Mouse (Mus musculus): ENCODE data around the gene Hmcn2. TPM values are rescaled to one million over a fixed set of nuclear protein-coding genes. Genes with fewer than 3 reads are reported as not detected.

Gene Hmcn2
- total RNA-seq, 2 experiments from 2014 or later = 0.51 to 0.52 TPM

DNA sequence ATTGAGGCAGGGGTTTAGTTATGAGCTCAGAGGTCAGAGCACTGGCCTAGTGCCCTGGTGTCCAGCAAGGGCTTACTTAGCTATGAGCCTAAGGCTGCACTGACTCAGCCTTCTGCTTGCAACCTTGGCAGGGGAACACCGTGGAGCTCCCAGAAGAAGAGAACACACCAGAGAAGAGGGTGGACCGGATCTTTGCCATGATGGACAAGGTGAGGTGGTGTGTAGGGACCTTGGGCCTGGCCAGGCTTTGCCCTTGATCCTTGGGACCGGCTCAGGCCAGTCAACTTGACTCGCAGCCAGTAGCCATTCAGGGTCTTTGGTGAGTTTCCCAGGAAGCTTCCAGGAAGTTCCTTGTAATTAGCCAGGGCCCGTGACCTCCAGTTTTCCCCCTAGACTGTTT lies 29.7 kb upstream of the Hmcn2 start:
- intact Hi-C loops (cut with DNase I) = no loop called here
- DNase-seq (ENCODE audit: extremely low spot score in 1 of 2, low spot score in 2 of 2) = no peak
- no peak for TF ChIP-seq CTCF (IDR thresholded peaks at IDR 0.05)
- no peak overlapping the region for H3K4me3 ChIP-seq
- no peak overlapping the region for H3K27ac ChIP-seq

DNA sequence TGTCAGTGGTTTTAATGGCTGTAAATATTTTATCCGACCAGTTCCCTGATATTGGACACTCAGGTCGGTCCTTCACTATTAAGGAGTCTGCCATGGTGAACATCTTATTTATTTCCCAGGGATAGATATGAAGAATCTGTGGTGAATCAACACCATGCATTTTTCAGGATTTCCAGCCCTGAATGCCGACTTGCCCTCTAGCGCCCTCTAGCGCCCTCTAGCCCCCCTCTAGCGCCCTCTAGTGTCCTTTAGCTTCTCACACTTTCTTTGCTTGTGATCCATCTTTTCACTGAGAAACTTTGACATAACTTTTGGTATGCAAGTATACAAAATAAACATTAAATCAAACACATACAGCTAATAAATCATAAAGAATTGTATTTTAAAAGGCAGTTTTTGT lies 22.8 kb upstream of the Hmcn2 start:
- TF ChIP-seq CTCF (IDR thresholded peaks at IDR 0.05) = peak; percentile 99
- Histone ChIP-seq H3K4me3 (no peak overlapping the region), H3K27ac (no peak overlapping the region)
- intact Hi-C loops (cut with DNase I) = loop anchor here (2.0 kb wide), 2 partner anchors 45 to 53 kb away; no protein-coding TSS in a partner anchor
- DNase-seq (ENCODE audit: extremely low spot score in 1 of 2, low spot score in 2 of 2) = peak; percentile 60 to 71

DNA sequence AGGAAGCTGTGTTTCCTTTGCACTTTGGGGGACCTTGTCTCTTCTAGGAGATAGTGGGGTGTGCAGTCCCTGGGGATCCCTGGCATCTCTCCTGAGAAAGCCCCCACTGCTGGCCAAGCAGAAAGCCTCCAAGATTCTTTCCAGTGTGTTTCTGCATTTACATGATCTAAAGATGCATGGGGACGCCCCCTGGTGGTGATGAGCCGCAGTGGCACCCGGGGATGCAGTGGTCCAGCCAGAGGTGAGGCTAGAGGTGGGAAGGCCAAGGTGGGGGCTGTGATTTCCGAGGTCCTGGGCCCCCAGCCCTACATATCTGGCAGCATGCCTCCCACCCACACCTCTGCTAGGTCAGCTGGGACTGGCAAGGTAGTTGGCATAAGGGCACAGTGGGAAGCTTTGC lies 19.2 kb upstream of the Hmcn2 start:
- peak; percentile 76 to 80 for DNase-seq (ENCODE audit: extremely low spot score in 1 of 2, low spot score in 2 of 2)
- peak; percentile 95 for TF ChIP-seq CTCF (IDR thresholded peaks at IDR 0.05)
- no peak overlapping the region for H3K4me3 ChIP-seq
- intact Hi-C loops (cut with DNase I) = loop anchor here (5.0 kb wide), 1 partner anchor 87 kb away; no protein-coding TSS in a partner anchor
- H3K27ac ChIP-seq = peak overlapping the region; percentile 38; the same call in 1 of the 2 replicates

DNA sequence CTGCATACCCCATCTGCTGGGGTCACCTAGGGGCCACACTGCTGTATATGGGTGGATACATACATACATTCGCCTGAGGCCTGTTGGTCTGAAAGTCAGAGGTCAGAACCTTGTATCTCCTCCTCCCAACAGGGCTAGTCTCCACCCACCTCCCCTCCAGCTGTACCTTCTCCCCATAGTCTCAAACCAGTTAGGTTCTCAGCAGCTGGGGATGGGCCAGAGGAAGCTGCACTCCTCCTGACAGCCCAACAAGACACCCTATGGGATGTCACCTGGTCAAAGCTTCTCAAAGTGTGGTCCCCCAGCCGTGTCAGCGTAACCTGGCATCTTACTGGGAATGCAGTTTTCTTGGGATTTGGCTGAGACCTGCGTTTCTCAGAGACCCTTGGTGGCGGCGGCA lies 17.8 kb upstream of the Hmcn2 start:
- intact Hi-C loops (cut with DNase I) = loop anchor here (1.0 to 5.0 kb wide), 2 partner anchors 86 to 102 kb away; no protein-coding TSS in a partner anchor
- Histone ChIP-seq H3K4me3 (no peak overlapping the region), H3K27ac (no peak overlapping the region)
- DNase-seq (ENCODE audit: extremely low spot score in 1 of 2, low spot score in 2 of 2) = no peak
- no peak for TF ChIP-seq CTCF (IDR thresholded peaks at IDR 0.05)

DNA sequence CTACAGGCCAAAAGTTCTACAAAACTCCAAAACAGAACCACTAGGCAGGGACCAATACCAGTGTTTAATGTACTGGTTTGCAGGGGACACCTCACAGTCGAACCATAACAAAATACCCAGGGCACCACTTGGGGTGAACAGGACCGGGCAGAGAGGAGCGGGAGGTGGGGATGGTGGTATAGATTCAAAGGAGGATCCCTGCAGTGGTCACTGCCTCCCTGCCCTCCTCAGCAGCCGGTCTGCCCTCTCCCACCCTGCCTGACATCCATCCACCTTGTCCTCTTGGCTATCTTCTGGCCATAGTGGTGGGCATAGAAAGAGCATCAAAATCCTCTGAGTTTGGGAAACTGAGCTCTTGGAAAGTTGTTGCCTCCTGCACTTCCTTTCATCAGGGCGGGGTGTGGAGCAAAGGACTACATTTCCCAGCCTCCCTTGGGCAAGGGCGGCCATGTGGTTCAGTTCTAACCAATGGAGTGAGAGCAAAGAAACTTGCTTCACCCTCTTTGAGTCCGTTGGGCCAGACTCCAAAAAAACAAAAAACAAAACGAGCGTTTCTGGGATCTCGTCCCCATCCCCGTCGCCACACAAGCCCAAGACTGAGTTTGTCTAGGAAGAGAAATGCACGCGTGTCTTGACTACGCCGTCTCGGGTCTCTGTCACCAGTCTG lies 16.5 kb upstream of the Hmcn2 start:
- intact Hi-C loops (cut with DNase I) = loop anchor here (5.0 kb wide), 1 partner anchor 85 kb away; no protein-coding TSS in a partner anchor

DNA sequence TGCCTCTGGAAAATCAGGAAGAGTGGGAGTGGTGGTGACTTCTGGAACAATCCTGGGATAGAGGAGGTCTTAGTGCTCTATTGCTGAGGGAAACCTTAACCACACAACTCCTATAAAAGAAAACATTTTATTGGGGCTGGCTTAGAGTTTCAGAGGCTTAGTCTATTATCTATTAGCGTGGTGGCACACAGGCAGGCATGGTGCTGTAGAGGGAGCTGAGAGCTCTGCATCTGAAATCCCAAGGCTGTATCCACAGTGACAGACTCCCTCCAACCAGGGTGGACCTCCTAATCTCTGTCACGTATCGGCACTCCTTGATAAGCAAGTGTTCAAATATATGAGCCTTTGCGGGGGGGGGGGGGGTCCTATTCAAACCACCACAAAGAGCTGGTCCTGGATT lies 15.4 kb upstream of the Hmcn2 start:
- no peak overlapping the region for H3K27ac ChIP-seq
- H3K4me3 ChIP-seq = no peak overlapping the region
- no peak for TF ChIP-seq CTCF (IDR thresholded peaks at IDR 0.05)
- no peak for DNase-seq (ENCODE audit: extremely low spot score in 1 of 2, low spot score in 2 of 2)
- intact Hi-C loops (cut with DNase I) = loop anchor here (5.0 kb wide), 1 partner anchor 83 kb away; no protein-coding TSS in a partner anchor

More for the DNA sequence above, 16.5 kb upstream of the Hmcn2 start:
- Histone ChIP-seq H3K27ac (no peak overlapping the region), H3K4me3 (peak overlapping the region; percentile 57)
- DNase-seq (ENCODE audit: extremely low spot score in 1 of 2, low spot score in 2 of 2) = peak in 1 of 2 experiments; percentile 53
- no peak for TF ChIP-seq CTCF (IDR thresholded peaks at IDR 0.05)

DNA sequence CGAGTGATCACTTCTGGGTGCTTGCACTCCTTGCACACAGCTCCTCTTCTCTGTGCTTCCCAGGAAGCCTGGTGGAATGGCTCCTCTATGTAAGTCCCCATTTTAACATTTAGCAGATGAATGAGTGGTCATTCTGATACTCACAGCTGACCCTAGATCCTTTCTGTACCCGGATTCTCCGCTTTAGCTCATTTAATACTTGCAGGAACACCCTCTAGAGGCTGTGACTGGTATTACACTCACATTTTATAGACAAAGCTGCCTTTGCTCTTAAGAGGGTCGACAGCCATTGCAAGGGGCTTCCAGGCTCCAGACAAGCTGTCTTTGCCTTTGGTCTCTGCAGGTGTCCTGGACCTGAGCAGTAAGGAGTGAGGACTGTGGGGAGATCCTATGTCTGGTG lies 14.9 kb upstream of the Hmcn2 start:
- DNase-seq (ENCODE audit: extremely low spot score in 1 of 2, low spot score in 2 of 2) = no peak
- Histone ChIP-seq H3K4me3 (no peak overlapping the region), H3K27ac (no peak overlapping the region)
- intact Hi-C loops (cut with DNase I) = loop anchor here (5.0 kb wide), 1 partner anchor 83 kb away; no protein-coding TSS in a partner anchor
- peak; percentile 75 for TF ChIP-seq CTCF (IDR thresholded peaks at IDR 0.05)

DNA sequence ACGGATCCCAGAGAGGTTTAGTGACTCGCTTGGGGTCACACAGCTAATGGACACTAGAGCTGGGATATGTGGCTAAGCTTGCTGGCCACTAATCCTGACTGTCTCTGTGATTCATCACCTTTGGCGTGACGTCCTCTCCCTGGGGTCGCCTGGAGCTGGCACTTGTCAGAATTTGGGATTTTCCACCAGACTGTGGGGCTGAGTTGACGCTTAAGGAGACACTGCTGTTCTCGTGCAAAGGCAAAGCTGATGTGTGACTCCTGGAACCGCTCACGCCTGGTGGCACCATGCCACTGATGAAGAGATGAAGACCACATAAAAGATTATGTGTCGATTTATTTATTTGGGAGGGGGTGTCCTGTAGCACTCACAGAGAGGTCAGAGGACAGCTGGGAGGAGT lies 14.2 kb upstream of the Hmcn2 start:
- intact Hi-C loops (cut with DNase I) = loop anchor here (5.0 to 10.0 kb wide), 2 partner anchors 82 to 275 kb away; no protein-coding TSS in a partner anchor
- no peak for DNase-seq (ENCODE audit: extremely low spot score in 1 of 2, low spot score in 2 of 2)
- Histone ChIP-seq H3K4me3 (no peak overlapping the region), H3K27ac (no peak overlapping the region)
- TF ChIP-seq CTCF (IDR thresholded peaks at IDR 0.05) = no peak

DNA sequence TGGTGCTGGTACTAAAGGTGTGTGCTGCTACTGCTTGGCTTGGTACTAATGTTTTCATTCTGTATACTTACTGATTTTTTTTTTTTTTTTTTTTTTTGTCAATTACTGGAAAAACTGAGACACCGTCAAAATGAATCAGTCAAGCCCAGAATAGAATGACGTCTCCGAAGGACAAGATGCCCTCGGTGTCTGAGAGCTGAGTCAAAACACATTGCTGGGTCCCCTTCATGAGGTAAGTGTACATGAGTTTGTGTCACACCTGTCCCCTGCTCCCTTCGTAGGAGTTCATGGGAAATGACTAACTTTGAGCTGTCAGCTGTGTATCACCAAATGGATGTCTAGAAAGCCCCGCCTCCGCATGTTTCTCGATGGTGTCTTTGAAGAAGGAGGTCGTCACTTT lies 11.0 kb upstream of the Hmcn2 start:
- DNase-seq (ENCODE audit: extremely low spot score in 1 of 2, low spot score in 2 of 2) = no peak
- H3K27ac ChIP-seq = no peak overlapping the region
- intact Hi-C loops (cut with DNase I) = loop anchor here (10.0 kb wide), 1 partner anchor 278 kb away; no protein-coding TSS in a partner anchor
- H3K4me3 ChIP-seq = no peak overlapping the region
- no peak for TF ChIP-seq CTCF (IDR thresholded peaks at IDR 0.05)

DNA sequence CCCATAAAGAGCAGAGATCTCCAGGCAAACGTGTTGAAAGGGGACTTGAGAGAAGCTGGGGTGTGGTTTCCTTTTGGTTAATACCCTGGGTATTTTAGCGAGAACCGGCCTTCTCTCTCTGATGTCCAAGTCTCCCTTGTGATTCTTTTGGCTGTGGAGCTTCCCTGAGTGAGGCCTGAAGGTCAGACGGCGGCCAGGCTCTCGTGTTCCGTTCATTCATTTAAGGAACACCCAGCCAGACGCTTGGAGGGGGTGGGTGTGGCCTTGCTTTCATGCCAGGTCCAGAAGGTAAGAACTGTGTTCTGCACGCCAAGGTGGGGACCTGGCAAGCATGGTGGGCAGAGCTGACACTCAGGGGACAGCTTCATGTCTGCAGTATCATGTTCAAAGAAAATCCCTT lies 10.0 kb upstream of the Hmcn2 start:
- DNase-seq (ENCODE audit: extremely low spot score in 1 of 2, low spot score in 2 of 2) = no peak
- Histone ChIP-seq H3K4me3 (no peak overlapping the region), H3K27ac (no peak overlapping the region)
- no peak for TF ChIP-seq CTCF (IDR thresholded peaks at IDR 0.05)
- intact Hi-C loops (cut with DNase I) = loop anchor here (10.0 kb wide), 1 partner anchor 279 kb away; no protein-coding TSS in a partner anchor

DNA sequence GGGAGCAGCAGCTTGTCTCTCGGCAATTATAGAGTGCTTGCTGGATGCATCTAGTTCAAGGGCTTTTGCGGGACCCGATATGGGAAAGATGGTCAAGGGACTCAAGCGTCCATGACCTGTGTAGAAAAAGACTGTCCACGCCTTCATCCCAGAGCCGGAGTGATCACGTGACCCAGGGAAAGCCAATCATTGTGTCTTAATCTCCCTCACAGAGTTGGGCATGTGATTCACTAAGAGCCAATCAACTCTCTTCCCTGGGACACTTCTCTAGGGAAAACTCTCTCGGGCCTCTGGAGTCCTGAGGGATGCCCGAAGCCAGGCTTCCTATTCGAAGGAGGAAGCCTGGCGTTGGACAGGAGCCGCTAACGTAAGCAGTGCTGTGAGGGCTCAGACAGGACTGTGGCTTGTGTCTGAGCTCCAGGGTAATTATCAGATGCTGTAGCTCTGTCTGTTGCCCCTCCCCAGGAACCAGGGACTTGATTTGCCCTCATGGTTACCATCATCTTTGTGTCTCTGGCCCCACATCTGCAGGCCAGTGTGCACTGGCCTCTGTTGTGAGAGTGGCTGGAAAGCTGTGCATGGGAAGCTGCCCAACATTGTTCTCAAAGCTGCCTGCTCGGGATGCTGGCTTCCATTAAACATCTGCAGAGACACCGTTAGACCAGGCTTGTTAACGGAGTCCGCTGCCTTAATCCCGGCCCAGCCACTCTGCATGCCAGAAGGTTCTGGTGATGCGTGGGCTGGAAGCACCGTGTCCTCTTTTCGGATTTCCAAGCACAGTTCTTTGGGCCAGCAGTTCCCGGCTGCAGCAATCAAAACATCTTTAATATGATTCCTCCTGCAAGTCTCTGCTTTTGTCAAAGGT lies 9.2 kb upstream of the Hmcn2 start:
- H3K4me3 ChIP-seq = no peak overlapping the region
- no peak overlapping the region for H3K27ac ChIP-seq
- intact Hi-C loops (cut with DNase I) = loop anchor here (10.0 kb wide), 1 partner anchor 280 kb away; no protein-coding TSS in a partner anchor
- TF ChIP-seq CTCF (IDR thresholded peaks at IDR 0.05) = no peak
- DNase-seq (ENCODE audit: extremely low spot score in 1 of 2, low spot score in 2 of 2) = no peak

DNA sequence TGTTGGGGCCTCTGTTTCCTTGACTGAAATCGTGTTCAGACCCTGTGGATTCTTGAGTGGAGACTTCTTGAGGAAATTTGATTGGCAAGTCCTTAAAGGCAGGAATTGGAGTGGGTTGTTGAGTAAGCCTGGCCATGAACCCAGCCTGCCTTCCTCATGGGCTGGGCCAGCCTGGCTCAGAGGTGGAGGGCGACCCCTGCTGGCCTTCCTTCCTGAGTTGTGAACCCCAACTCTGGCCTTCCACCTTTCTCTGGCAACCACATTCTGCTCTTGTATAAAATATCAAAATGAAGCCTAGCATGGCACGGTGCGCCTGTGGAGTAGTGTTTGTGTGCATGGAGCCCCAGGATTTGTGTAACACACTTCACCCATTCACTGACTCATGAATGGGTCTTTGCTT lies 8.5 kb upstream of the Hmcn2 start:
- Histone ChIP-seq H3K4me3 (no peak overlapping the region), H3K27ac (no peak overlapping the region)
- intact Hi-C loops (cut with DNase I) = loop anchor here (10.0 kb wide), 1 partner anchor 281 kb away; no protein-coding TSS in a partner anchor
- no peak for DNase-seq (ENCODE audit: extremely low spot score in 1 of 2, low spot score in 2 of 2)
- peak; percentile 58 for TF ChIP-seq CTCF (IDR thresholded peaks at IDR 0.05)

Measured in left cerebral cortex, adult 2 months (tissue).